Mouse (Mus musculus) neural tube, embryonic 14.5 days (tissue): ENCODE measurements around the gene Dazap1. TPM values are rescaled to one million over a fixed set of nuclear protein-coding genes. Genes with fewer than 3 reads are reported as not detected.

ENCODE experiments used
- ATAC-seq: fragments of 200-750 bp; cut with Nextera tagmentation; 2 replicates; pipeline ENCODE4 v1.8.0; 2017; ENCODE audit warnings: low read depth, mild to moderate bottlenecking, moderate TSS enrichment, moderate library complexity
- H3K27ac ChIP-seq: fragments of 300-500 bp; sonication (generic); 2 replicates; pipeline ENCODE4 v1.5.1; 2014; ENCODE audit warnings: low read depth, mild to moderate bottlenecking, control low read depth, low read length, moderate library complexity, mixed read lengths
- H3K27me3 ChIP-seq: fragments of 300-500 bp; sonication (generic); 2 replicates; pipeline ENCODE4 v1.6.1; 2014; ENCODE audit warnings: low read length; ENCODE audit not compliant: control insufficient read depth, insufficient read depth
- H3K36me3 ChIP-seq: fragments of 300-500 bp; sonication (generic); 2 replicates; pipeline ENCODE4 v1.6.1; 2014; ENCODE audit warnings: low read length, mixed read lengths; ENCODE audit not compliant: control insufficient read depth, insufficient read depth
- H3K4me1 ChIP-seq: fragments of 300-500 bp; sonication (generic); 2 replicates; pipeline ENCODE4 v1.6.1; 2014; ENCODE audit warnings: low read length; ENCODE audit not compliant: control insufficient read depth, insufficient read depth
- H3K4me2 ChIP-seq: fragments of 300-500 bp; sonication (generic); 2 replicates; pipeline ENCODE4 v1.6.1; 2014; ENCODE audit warnings: mild to moderate bottlenecking, low read depth, low read length, control low read depth
- H3K4me3 ChIP-seq: fragments of 300-500 bp; sonication (generic); 2 replicates; pipeline ENCODE4 v1.5.1; 2014; ENCODE audit warnings: low read depth, low read length, control low read depth, mixed read lengths
- H3K9ac ChIP-seq: fragments of 300-500 bp; sonication (generic); replicated peaks from 2 replicates; pipeline ENCODE4 v1.6.1; 2014; ENCODE audit warnings: low read depth, mild to moderate bottlenecking, control low read depth, low read length, mixed read lengths
- H3K9me3 ChIP-seq: fragments of 300-500 bp; sonication (generic); 2 replicates; pipeline ENCODE4 v1.6.1; 2016; ENCODE audit warnings: low read length; ENCODE audit not compliant: control insufficient read depth
- WGBS: fragments of 180-500 bp; shearing (Covaris S2); extraction: QIAGEN DNeasy Blood & Tissue Kit; methylation state at CpG from one replicate; pipeline ENCODE4 v1.1.7; 2014; 5-methylcytosine and 5-hydroxymethylcytosine counted together
- polyA plus RNA-seq: library from polyadenylated mRNA; unstranded; fragments of >200 nt; fragmentation: Nextera tagmentation; extraction: Ambion mirVana; gene quantifications from 2 replicates; pipeline ENCODE4 v1.2.1, GENCODE M21; 2014

The Dazap1 gene
- polyA plus RNA-seq, 1 experiment from 2014 or later = 39.8 TPM

DNA sequence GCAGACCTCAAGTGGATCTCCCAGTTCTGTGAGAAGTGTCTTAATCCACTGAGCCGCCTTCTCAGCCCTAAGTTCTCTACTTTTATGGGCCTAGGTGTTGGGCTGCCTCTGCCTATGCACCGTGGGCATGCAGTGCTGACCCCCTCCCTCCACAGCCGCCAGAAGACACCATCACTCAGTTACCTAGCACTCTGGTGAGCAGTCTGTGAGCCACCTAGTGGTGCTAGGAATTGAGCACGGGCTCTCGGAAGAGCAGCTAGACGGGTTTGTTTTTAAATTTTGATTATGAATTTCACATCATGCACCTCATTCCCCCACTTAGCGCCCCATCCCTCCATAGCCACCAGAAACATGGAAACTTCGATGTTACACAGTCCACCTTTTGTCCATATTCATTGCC lies 27.4 kb downstream of the Dazap1 start:
- H3K9me3 ChIP-seq = no peaks in the 10 kb centered on the region
- no peak overlapping the region for H3K4me2 ChIP-seq
- peaks cover 6% of the 10 kb centered on the region for H3K4me1 ChIP-seq
- WGBS = 67% methylated on average over 8 of the region's 8 CpGs
- H3K9ac ChIP-seq = no peak overlapping the region
- peaks cover 37% of the 10 kb centered on the region for H3K36me3 ChIP-seq
- no peak for ATAC-seq
- H3K4me3 ChIP-seq = no peak overlapping the region
- H3K27ac ChIP-seq = no peak overlapping the region
- no peaks in the 10 kb centered on the region; the same call in 1 of the 2 replicates for H3K27me3 ChIP-seq

DNA sequence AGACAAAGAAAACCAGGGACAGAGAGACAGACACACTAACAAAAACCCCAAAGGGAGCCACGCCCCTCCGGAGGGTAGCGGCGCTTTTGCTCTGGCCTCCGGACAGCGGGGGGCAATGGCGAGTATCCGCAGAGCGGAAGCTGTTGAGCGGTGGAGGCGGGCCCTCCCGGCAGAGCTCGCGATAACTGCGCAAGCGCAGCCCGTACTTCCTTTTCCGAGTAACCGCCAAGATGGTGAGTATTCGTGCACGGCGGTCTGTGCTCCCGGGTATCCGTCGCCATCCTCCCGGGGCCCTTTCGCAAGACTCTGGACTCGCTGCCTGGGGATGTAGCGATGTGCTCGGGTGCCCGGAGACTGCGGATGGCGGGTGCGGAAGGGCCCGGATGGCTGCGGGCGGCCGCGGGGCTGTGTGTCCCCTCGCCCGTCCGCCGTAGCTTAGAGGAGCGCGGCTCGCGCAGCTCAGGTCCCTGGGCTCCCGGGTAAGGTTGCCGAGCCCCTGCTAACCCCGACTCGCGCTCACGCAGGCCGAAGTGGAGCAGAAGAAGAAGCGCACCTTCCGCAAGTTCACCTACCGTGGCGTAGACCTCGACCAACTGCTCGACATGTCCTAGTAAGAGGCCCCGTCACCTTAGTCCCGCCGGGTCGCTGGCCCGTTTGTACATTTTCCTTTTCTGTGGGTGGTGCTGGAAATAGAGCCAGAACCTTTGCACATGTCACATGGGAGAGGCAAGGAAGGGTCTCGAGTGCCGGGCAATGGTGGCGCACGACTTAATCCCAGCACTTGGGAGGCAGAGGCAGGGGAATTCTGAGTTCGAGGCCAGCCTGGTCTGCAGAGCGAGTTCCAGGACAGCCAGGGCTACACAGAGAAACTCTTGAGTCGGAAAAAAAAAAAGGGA lies 31.2 kb downstream of the Dazap1 start, which contains the start of gene Rps15:
Gene Rps15 (plus strand): TSS at position 203 of the 896 bp plus-strand sequence.
- H3K4me1 ChIP-seq = peaks cover 26% of the 10 kb centered on the region

DNA sequence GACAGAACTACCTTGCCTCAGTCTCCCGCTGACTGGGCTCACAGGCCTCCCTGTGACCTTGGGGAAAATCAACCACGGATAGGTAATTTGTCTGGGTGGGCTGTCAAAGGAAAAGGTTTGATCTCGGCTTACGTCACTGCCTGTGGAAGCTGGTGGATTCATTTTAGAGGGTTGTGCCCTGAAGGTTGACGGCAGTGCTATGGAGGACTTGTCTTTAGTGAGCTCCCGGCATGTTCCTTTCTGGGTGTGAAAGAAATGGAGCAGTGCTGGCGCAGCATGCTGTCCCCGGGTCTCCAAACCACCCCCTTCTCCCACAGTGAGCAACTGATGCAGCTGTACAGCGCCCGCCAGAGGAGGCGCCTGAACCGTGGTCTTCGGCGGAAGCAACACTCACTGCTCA lies 32.0 kb downstream of the Dazap1 start:
- ATAC-seq = no peak
- WGBS = 27% methylated on average over 14 of the region's 14 CpGs

More for the DNA sequence above, 31.2 kb downstream of the Dazap1 start, which contains the start of gene Rps15:
- H3K27me3 ChIP-seq = no peaks in the 10 kb centered on the region; the same call in 1 of the 2 replicates
- peak within 1 kb of the TSS; percentile 80 for H3K4me3 ChIP-seq
- peak within 1 kb of the TSS; percentile 98 for H3K9ac ChIP-seq
- no peaks in the 10 kb centered on the region for H3K9me3 ChIP-seq
- H3K36me3 ChIP-seq = peaks cover 17% of the 10 kb centered on the region
- ATAC-seq = peak; percentile 74
- WGBS = under 1% methylated on average over 71 of the region's 72 CpGs
- H3K27ac ChIP-seq = peak within 1 kb of the TSS; percentile 95
- H3K4me2 ChIP-seq = peak within 1 kb of the TSS; percentile 96

DNA sequence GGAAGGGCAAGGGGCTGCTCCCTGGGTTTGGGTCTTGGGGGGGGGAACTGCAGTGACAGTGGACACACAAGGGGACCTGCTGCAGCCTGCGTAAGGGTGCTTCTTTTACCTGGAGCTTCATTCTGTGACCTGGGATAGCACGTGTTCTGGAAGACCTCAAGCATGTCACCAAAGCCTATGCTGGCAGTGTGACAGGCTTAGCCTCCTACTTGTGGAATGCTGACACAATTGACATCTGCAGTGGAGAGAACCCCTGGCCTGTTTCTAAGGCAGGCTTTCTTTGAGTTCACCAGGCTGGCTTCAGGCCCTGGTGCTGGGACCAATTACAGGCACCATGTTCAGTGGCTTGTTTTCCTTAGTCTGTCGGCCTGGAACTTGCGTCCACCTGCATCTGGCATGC lies 33.0 kb downstream of the Dazap1 start:
- Histone ChIP-seq H3K9me3 (no peaks in the 10 kb centered on the region), H3K4me1 (peaks cover 38% of the 10 kb centered on the region), H3K27ac (no peak overlapping the region), H3K4me3 (no peak overlapping the region), H3K4me2 (no peak overlapping the region), H3K36me3 (peaks cover 10% of the 10 kb centered on the region), H3K27me3 (no peaks in the 10 kb centered on the region; the same call in 1 of the 2 replicates), H3K9ac (0 out of 2 replicates have a peak overlapping the region, but pooled peaks have one; percentile 16)
- ATAC-seq = no peak
- WGBS = 72% methylated on average over 4 of the region's 4 CpGs

More for the DNA sequence above, 32.0 kb downstream of the Dazap1 start:
- peaks cover 34% of the 10 kb centered on the region for H3K4me1 ChIP-seq
- H3K27me3 ChIP-seq = no peaks in the 10 kb centered on the region; the same call in 1 of the 2 replicates
- H3K36me3 ChIP-seq = peaks cover 10% of the 10 kb centered on the region
- H3K9ac ChIP-seq = peak overlapping the region; percentile 98
- no peaks in the 10 kb centered on the region for H3K9me3 ChIP-seq
- H3K4me3 ChIP-seq = peak overlapping the region; percentile 80
- no peak overlapping the region for H3K27ac ChIP-seq
- peak overlapping the region; percentile 96 for H3K4me2 ChIP-seq

DNA sequence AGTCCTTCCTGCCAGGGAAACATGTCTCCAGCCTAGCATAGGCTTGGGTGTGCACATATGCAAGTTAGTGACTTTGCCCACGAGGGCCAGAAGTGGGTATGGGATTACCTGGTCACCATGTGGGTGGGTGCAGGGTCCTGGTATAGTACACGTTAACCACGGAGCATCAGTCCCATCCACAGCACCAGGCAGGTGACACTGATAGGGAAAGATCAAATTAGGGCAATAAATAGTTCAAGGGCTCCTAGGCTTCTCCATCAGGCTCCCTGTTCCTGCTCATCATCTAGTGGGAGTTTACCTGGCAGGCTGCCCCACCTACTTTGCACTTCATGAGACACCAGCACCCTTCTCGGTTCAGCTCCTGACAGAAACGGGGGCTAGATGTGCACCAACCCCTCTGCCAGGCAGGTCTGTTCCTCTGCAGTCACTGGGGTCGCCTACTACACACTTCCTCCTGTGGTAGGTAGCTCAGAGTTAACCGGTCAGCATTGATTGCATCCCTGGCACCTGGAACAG lies 33.6 kb downstream of the Dazap1 start:
- no peaks in the 10 kb centered on the region for H3K9me3 ChIP-seq
- peaks cover 38% of the 10 kb centered on the region for H3K4me1 ChIP-seq
- H3K27me3 ChIP-seq = no peaks in the 10 kb centered on the region; the same call in 1 of the 2 replicates
- 41% methylated on average over 7 of the region's 7 CpGs for WGBS
- H3K27ac ChIP-seq = peak overlapping the region; percentile 58
- H3K36me3 ChIP-seq = peaks cover 10% of the 10 kb centered on the region
- H3K4me3 ChIP-seq = peak overlapping the region; percentile 38; the same call in 1 of the 2 replicates
- H3K4me2 ChIP-seq = peak overlapping the region; percentile 67; the same call in 1 of the 2 replicates
- H3K9ac ChIP-seq = 0 out of 2 replicates have a peak overlapping the region, but pooled peaks have one; percentile 16
- ATAC-seq = no peak

DNA sequence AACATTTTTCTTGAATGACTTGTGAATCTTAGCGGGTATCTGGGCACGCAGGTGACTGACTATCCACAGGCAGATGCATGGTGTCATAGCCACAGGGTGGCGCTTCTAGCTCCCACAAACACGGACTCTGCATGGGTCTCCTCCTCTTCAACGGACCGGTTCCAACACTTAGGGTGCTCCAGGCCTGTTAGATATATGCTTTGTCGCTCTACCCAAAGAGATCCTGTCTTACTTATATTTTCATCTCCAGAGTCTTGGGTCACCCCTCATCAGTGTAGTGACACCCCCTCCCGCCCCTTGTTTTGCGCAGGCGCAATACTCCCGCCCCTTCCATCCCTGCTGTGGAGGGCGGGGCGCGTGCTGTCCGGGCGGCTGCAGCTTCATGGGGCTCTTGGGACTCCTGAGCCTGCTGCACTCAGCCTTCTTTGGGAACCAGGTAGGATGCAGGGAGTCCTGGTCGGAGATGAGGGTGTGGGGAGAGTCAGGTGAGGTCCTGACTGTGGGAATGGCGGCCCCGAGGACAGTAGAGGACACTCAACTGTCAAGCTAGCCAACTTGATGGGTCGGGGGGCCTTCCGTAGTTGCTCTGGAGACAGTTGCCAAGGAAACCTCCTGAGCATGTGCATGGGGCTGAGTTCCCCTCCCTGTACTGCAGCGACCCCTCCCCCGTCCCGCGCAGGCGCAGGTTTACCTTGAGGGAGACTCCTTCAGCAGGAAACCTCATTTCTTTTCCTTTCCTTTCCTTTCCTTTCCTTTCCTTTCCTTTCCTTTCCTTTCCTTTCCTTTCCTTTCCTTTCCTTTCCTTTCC lies 34.5 kb downstream of the Dazap1 start, which contains the start of gene Apc2:
Gene Apc2 (plus strand): TSS at position 360 of the 808 bp plus-strand sequence.
- Histone ChIP-seq H3K4me3 (peak within 1 kb of the TSS; percentile 38), H3K4me2 (peak within 1 kb of the TSS; percentile 67), H3K36me3 (peaks cover 10% of the 10 kb centered on the region), H3K27me3 (no peaks in the 10 kb centered on the region; the same call in 1 of the 2 replicates), H3K27ac (peak within 1 kb of the TSS; percentile 58), H3K4me1 (peaks cover 38% of the 10 kb centered on the region), H3K9me3 (no peaks in the 10 kb centered on the region), H3K9ac (peak within 1 kb of the TSS; percentile 35)
- under 1% methylated on average over 24 of the region's 26 CpGs for WGBS
- ATAC-seq = peak; percentile 61

DNA sequence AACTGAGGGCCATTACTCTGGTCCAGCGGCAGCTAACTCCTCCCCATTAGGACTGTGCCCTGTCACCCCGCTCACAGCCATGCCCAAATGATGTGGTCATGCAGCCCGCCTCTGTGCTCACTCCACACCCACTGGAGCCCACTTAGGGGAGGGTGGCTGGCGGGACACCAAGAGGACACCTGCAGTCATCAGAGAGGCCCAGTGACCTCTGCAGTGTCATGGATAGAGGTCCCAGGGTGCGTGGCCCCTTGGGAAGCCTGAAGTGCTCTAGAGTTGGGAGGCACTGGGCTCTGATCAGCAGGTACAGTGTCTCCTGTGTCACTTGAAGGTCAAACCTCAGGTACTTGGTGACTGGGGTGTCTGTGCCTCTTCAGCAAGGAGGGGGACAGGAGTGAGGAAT lies 35.5 kb downstream of the Dazap1 start:
- Histone ChIP-seq H3K4me2 (peak overlapping the region; percentile 67), H3K4me1 (peaks cover 43% of the 10 kb centered on the region), H3K9ac (peak overlapping the region; percentile 35; the same call in 1 of the 2 replicates), H3K27ac (peak overlapping the region; percentile 58), H3K36me3 (peaks cover 11% of the 10 kb centered on the region), H3K27me3 (no peaks in the 10 kb centered on the region; the same call in 1 of the 2 replicates), H3K9me3 (no peaks in the 10 kb centered on the region), H3K4me3 (no peak overlapping the region)
- ATAC-seq = no peak
- WGBS = 77% methylated on average over 5 of the region's 5 CpGs

DNA sequence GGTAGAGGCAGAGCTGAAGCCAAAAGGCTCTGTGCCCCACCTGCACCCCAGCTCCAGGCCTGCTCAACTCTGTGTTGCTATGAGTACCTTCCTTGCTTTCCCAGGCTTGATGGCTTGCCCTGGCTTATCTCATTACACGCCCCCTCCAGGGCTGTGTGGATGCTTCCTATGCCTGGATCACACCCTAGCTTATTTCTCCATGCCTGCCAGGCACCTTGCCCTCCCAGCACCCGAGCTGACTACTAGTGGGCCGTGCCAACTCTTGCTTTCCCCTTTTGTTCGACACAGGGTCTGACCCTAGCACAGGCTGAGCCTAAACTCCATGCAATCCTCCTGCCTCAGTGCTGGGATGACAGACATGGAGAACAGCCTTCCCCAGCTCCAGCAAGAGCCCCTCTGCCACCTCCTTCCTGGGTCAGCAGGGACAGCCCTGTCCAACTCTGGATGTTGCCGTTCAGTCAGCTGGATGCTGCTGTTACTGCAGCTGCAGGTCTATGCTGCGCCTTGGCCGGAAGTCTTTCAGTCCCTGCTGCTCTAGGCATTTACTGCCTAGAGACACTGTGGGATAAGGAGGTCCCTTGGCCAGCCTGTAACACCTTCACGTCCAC lies 36.3 kb downstream of the Dazap1 start:
- Histone ChIP-seq H3K27ac (peak overlapping the region; percentile 58; the same call in 1 of the 2 replicates), H3K9me3 (no peaks in the 10 kb centered on the region), H3K27me3 (no peaks in the 10 kb centered on the region), H3K4me1 (peaks cover 51% of the 10 kb centered on the region), H3K36me3 (peaks cover 19% of the 10 kb centered on the region), H3K4me3 (no peak overlapping the region), H3K4me2 (peak overlapping the region; percentile 67; the same call in 1 of the 2 replicates), H3K9ac (peak overlapping the region; percentile 25)
- ATAC-seq = no peak
- 76% methylated on average over 8 of the region's 8 CpGs for WGBS
